Mouse (Mus musculus) intestine, postnatal 0 days (tissue): ENCODE measurements around the gene Med13l. TPM values are rescaled to one million over a fixed set of nuclear protein-coding genes. Genes with fewer than 3 reads are reported as not detected.

Experiments used
- ATAC-seq: fragments of 200-750 bp; cut with Nextera tagmentation; 2 replicates; pipeline ENCODE4 v1.8.0; 2017; ENCODE audit warnings: mild to moderate bottlenecking, moderate TSS enrichment, moderate library complexity
- H3K27ac ChIP-seq: fragments of 300-500 bp; sonication (generic); 2 replicates; pipeline ENCODE4 v1.5.1; 2014; ENCODE audit warnings: mild to moderate bottlenecking, low read depth, low read length, moderate library complexity
- H3K27me3 ChIP-seq: fragments of 300-500 bp; sonication (generic); replicated peaks from 2 replicates; pipeline ENCODE4 v1.6.1; 2014; ENCODE audit warnings: low read length, mixed read lengths; ENCODE audit not compliant: control insufficient read depth, insufficient read depth
- H3K36me3 ChIP-seq: fragments of 300-500 bp; sonication (generic); 2 replicates; pipeline ENCODE4 v1.6.1; 2014; ENCODE audit warnings: mild to moderate bottlenecking, moderate library complexity; ENCODE audit not compliant: control insufficient read depth, insufficient read depth
- H3K4me1 ChIP-seq: fragments of 300-500 bp; sonication (generic); replicated peaks from 2 replicates; pipeline ENCODE4 v1.6.1; 2014; ENCODE audit warnings: antibody characterized with exemption, low read length, mixed read lengths; ENCODE audit not compliant: control insufficient read depth, insufficient read depth
- H3K4me2 ChIP-seq: fragments of 300-500 bp; sonication (generic); replicated peaks from 2 replicates; pipeline ENCODE4 v1.6.1; 2014; ENCODE audit warnings: low read depth, mild to moderate bottlenecking, moderate library complexity
- H3K4me3 ChIP-seq: fragments of 300-500 bp; sonication (generic); 2 replicates; pipeline ENCODE4 v1.5.1; 2014; ENCODE audit warnings: low read depth, low read length
- H3K9ac ChIP-seq: fragments of 300-500 bp; sonication (generic); 2 replicates; pipeline ENCODE4 v1.6.1; 2014; ENCODE audit warnings: mild to moderate bottlenecking, low read depth, low read length
- H3K9me3 ChIP-seq: fragments of 300-500 bp; sonication (generic); 2 replicates; pipeline ENCODE4 v1.6.1; 2016; ENCODE audit warnings: mixed run types; ENCODE audit not compliant: control insufficient read depth
- CTCF ChIP-seq: sonication (generic); IDR thresholded peaks from 2 replicates; pipeline ENCODE4 v1.5.1; 2016; ENCODE audit warnings: low read depth, mild to moderate bottlenecking, control low read depth, antibody characterized with exemption, moderate library complexity
- WGBS: fragments of 180-500 bp; shearing (Covaris S2); extraction: QIAGEN DNeasy Blood & Tissue Kit; methylation state at CpG from one replicate; pipeline ENCODE4 v1.1.7; 2014; 5-methylcytosine and 5-hydroxymethylcytosine counted together
- polyA plus RNA-seq: library from polyadenylated mRNA; unstranded; fragments of >200 nt; fragmentation: Nextera tagmentation; extraction: Ambion mirVana; gene quantifications from 2 replicates; pipeline ENCODE4 v1.2.1, GENCODE M21; 2015

Med13l gene
- polyA plus RNA-seq, 1 experiment from 2014 or later: 5.1 TPM

DNA sequence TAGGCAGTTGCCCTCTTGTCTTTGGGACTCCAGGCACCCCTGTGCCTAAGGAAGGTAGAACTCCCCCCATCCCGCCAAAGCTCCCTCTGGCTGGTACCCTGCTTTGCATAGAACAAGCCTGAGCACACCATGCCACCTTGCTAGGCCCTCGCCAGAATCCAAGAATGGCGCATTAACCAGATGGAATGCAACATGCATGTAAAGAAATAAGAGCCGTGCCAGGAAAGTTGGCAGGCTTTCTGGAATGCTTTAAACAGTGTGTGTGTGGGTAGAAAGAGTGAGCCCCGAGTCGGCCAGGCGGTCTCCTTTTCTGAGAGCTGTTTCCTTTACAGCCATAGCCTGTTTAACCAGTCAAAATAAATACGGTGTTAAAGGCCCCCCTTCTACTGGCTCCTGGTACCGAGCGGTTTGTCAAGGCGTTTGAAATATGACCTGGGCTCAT lies 45.2 kb upstream of the Med13l start:
- no peak overlapping the region for H3K9ac ChIP-seq
- no peaks in the 10 kb centered on the region for H3K9me3 ChIP-seq
- no peak for ATAC-seq
- no peaks in the 10 kb centered on the region for H3K4me1 ChIP-seq
- 41% methylated on average over 11 of the region's 11 CpGs for WGBS
- no peak overlapping the region; the same call in 1 of the 2 replicates for H3K27ac ChIP-seq
- H3K27me3 ChIP-seq: 0 out of 2 replicates have a peak, but pooled peaks cover 8% of the 10 kb centered on the region
- no peak overlapping the region for H3K4me3 ChIP-seq
- no peaks in the 10 kb centered on the region for H3K36me3 ChIP-seq
- TF ChIP-seq CTCF: no peak
- H3K4me2 ChIP-seq: no peak overlapping the region

DNA sequence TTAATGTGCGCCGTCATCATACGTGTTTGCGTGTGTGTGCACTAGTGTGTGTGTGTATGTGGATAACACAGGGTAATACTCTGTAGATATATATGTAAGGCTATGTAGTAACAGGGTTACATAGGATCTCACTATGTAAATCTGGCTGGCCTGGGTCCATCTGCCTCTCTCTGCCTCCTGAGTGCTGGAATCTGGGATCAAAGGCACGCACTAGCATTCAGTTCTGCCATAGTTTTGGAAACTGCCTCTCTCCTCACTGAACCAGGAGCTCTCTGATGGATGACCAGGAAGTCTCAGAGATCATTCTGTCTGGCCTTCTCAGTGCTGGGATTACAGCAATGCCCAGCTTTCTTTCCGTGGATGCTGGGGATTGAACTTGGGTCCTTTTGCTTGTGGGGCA lies 44.4 kb upstream of the Med13l start:
- Histone ChIP-seq H3K4me3 (no peak overlapping the region), H3K4me1 (no peaks in the 10 kb centered on the region), H3K4me2 (no peak overlapping the region), H3K27me3 (0 out of 2 replicates have a peak, but pooled peaks cover 8% of the 10 kb centered on the region), H3K27ac (no peak overlapping the region), H3K36me3 (no peaks in the 10 kb centered on the region), H3K9me3 (no peaks in the 10 kb centered on the region), H3K9ac (no peak overlapping the region)
- ATAC-seq: no peak
- no peak for TF ChIP-seq CTCF
- 86% methylated on average over 6 of the region's 6 CpGs for WGBS

DNA sequence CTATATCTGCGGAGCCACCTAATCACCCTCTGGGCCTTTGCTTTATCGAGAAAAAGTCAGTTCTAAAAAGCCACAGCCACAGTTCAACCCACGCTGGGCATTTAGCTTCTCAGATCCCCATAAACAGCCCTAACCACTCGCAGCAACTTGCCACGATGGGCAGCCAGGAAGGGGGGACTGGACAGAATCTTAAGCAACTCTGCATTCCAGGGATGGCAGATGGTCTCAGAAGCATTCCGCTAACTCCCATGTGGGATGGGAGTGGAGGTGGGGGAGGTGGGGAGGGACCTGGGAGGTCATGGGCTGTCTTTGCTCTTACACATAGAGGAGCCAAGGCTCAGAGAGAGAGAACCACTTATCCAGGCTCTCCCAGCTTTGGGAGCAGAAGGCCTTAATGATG lies 44.0 kb upstream of the Med13l start:
- ATAC-seq: no peak
- H3K9ac ChIP-seq: no peak overlapping the region
- no peaks in the 10 kb centered on the region for H3K4me1 ChIP-seq
- 0 out of 2 replicates have a peak, but pooled peaks cover 8% of the 10 kb centered on the region for H3K27me3 ChIP-seq
- H3K36me3 ChIP-seq: no peaks in the 10 kb centered on the region
- no peak for TF ChIP-seq CTCF
- no peak overlapping the region for H3K4me3 ChIP-seq
- H3K4me2 ChIP-seq: no peak overlapping the region
- H3K27ac ChIP-seq: no peak overlapping the region
- WGBS: 66% methylated on average over 6 of the region's 6 CpGs
- no peaks in the 10 kb centered on the region for H3K9me3 ChIP-seq

DNA sequence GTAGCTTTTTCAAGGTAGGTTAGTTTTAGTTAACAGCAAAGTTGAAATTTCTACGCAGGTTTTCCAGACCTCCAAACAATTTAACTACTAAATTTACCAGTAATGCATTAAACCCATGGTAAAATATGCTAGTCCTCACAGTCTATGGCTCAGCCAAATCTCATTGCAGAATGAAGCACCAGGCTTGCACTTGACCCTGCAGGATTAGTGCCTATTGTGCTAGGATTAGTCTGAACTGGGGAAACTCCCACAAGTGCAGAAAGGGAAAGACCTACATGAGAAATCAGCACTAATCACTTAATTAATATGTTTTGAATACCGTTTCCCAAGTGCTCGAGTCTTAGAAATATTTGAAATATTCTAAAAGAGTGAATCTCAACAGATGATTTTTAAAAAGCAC lies 40.0 kb upstream of the Med13l start:
- no peaks in the 10 kb centered on the region for H3K4me1 ChIP-seq
- no peak for ATAC-seq
- H3K36me3 ChIP-seq: no peaks in the 10 kb centered on the region
- H3K27me3 ChIP-seq: 0 out of 2 replicates have a peak, but pooled peaks cover under 1% of the 10 kb centered on the region
- H3K9me3 ChIP-seq: no peaks in the 10 kb centered on the region
- H3K4me2 ChIP-seq: no peak overlapping the region
- no peak overlapping the region for H3K4me3 ChIP-seq
- H3K27ac ChIP-seq: no peak overlapping the region
- WGBS: 76% methylated on average over 3 of the region's 3 CpGs
- H3K9ac ChIP-seq: no peak overlapping the region
- TF ChIP-seq CTCF: no peak

DNA sequence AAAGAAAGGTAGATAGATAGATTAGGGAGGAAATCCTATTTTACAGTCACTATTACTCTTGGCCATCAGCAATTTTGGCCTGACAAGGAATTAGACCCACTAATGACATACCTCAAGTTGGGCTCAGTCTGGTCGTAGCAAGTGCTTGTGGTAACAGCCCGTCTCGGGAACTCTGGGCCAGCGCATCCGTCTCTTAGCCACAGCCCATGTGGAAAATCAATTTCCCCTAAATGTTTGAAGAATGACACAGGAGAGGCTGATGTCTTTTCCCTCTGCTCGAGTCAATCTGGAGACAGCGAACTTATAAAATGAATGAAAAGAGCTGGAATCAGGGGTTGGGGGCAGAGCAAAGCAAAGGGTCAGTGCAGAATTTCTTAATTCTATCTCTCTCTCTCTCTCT lies 36.1 kb upstream of the Med13l start:
- H3K4me2 ChIP-seq: no peak overlapping the region
- no peaks in the 10 kb centered on the region for H3K4me1 ChIP-seq
- no peaks in the 10 kb centered on the region for H3K36me3 ChIP-seq
- no peak for TF ChIP-seq CTCF
- no peaks in the 10 kb centered on the region for H3K27me3 ChIP-seq
- no peak overlapping the region for H3K27ac ChIP-seq
- no peak overlapping the region for H3K9ac ChIP-seq
- no peaks in the 10 kb centered on the region for H3K9me3 ChIP-seq
- no peak for ATAC-seq
- 86% methylated on average over 7 of the region's 7 CpGs for WGBS
- H3K4me3 ChIP-seq: no peak overlapping the region

DNA sequence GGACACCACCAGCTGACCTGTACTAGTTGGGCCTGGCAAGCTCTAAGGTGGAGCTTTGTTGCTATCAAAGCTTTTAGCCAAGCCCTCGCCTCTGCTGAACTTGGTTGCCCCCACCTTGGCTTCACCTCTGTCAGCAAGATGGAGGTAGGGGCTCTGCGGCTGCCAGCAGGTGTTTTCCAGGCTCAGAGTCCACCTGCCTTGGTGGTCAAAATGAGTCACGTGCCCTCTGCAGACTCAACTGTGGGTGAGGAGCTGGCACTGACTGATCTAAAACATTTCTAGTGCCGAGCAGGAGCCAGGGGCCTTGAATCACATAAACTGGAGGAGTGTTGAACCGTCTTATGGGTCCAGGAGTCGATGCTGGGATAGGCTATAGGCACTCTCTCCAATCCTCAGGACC lies 34.8 kb upstream of the Med13l start:
- Histone ChIP-seq H3K4me1 (no peaks in the 10 kb centered on the region), H3K9ac (no peak overlapping the region), H3K27me3 (no peaks in the 10 kb centered on the region), H3K9me3 (no peaks in the 10 kb centered on the region), H3K27ac (no peak overlapping the region), H3K4me2 (no peak overlapping the region), H3K36me3 (no peaks in the 10 kb centered on the region), H3K4me3 (no peak overlapping the region)
- TF ChIP-seq CTCF: no peak
- 75% methylated on average over 6 of the region's 6 CpGs for WGBS
- no peak for ATAC-seq

DNA sequence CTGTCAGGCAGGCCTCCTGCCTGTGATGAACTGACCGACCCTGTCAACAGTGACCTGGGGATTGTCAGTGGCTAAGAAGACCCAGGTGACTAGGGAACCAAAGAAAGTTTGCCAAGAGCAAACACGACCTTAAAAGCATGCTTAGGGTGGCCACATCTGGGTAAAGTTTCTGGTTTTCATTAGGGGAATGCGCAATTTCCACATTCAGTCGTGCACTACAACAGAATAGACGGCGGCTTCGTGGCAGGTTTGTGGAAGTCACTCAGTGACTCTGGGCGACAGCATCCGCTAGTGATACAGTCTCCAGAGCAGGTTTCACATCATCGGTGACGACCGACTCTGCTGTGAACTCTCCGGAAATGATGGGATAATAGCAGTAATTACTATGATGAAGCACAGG lies 34.0 kb upstream of the Med13l start:
- 69% methylated on average over 13 of the region's 13 CpGs for WGBS
- no peak for TF ChIP-seq CTCF
- ATAC-seq: no peak
- Histone ChIP-seq H3K36me3 (no peaks in the 10 kb centered on the region), H3K9me3 (no peaks in the 10 kb centered on the region), H3K4me2 (no peak overlapping the region), H3K9ac (no peak overlapping the region), H3K4me3 (no peak overlapping the region), H3K27ac (no peak overlapping the region), H3K4me1 (no peaks in the 10 kb centered on the region), H3K27me3 (no peaks in the 10 kb centered on the region)
